11 mouse cellular contexts compared by ENCODE assay signal in genomic region chr2:61533131-61533530, GRCm38 (mm10). TPM values are rescaled to one million over a fixed set of nuclear protein-coding genes. Genes with fewer than 3 reads are reported as not detected.
DNase-seq lines count a peak whose midpoint lies in the region; ATAC-seq and TF ChIP-seq lines count a peak whose summit lies in the region.
"Had no signal": no experiment of that assay in that cellular context is flagged by ENCODE, and none has a peak within 500 bp of the region (broad histone marks: within the 10 kb centered on the region; RNA-seq: fewer than 3 reads in every experiment).

No protein-coding gene starts in this region.

- no peak for TF ChIP-seq POLR2A in kidney, adult 2 months (IDR thresholded peaks at IDR 0.05; ENCODE audit: low read depth, low read length)

- no peaks in the 10 kb centered on the region for H3K27me3 ChIP-seq in kidney, adult 2 months (replicated peaks; ENCODE audit: control insufficient read depth, insufficient read depth, low read length)
- H3K27me3 ChIP-seq in kidney, embryonic 15.5 days, result no peaks in the 10 kb centered on the region

- no peaks in the 10 kb centered on the region for H3K9me3 ChIP-seq in kidney, embryonic 15.5 days (replicated peaks)
- H3K9me3 ChIP-seq: G1E; megakaryocyte, embryonic 14.5 days had no signal

- H3K9ac ChIP-seq in kidney, embryonic 15.5 days, result no peak overlapping the region

- WGBS in kidney, adult 2 months, result 57% methylated on average over 2 of the region's 2 CpGs
- 64% methylated on average over 2 of the region's 2 CpGs for WGBS in kidney, embryonic 15.5 days

- no peak for TF ChIP-seq CTCF in kidney, adult 2 months (conservative IDR thresholded peaks at IDR 0.05; ENCODE audit: insufficient read depth, insufficient read length, low read depth, low read length)

- no peak overlapping the region for H3K4me3 ChIP-seq in kidney, adult 2 months (ENCODE audit: insufficient read depth, low read depth, low read length)
- H3K4me3 ChIP-seq in kidney, embryonic 15.5 days (replicated peaks), result no peak overlapping the region
- H3K4me3 ChIP-seq: erythroblast, embryonic 14.5 days; megakaryocyte, embryonic 14.5 days had no signal

- no peak overlapping the region for H3K27ac ChIP-seq in kidney, adult 2 months (ENCODE audit: insufficient read depth, low read depth, low read length)
- no peak overlapping the region for H3K27ac ChIP-seq in kidney, embryonic 15.5 days

- no peaks in the 10 kb centered on the region for H3K36me3 ChIP-seq in kidney, adult 2 months (ENCODE audit: control insufficient read depth, insufficient read depth, low read length)
- H3K36me3 ChIP-seq in kidney, embryonic 15.5 days, result no peaks in the 10 kb centered on the region
- H3K36me3 ChIP-seq: G1E had no signal

- ATAC-seq in kidney, embryonic 15.5 days (replicated peaks; ENCODE audit: low FRiP score), result no peak
- ATAC-seq in megakaryocyte, adult 5-6 weeks (ENCODE audit: poor library complexity, severe bottlenecking), result no peak

- H3K4me1 ChIP-seq in kidney, adult 2 months (ENCODE audit: control insufficient read depth, insufficient read depth, low read length), result no peaks in the 10 kb centered on the region
- no peaks in the 10 kb centered on the region for H3K4me1 ChIP-seq in kidney, embryonic 15.5 days
- H3K4me1 ChIP-seq: megakaryocyte, embryonic 14.5 days had no signal

- peak; percentile 12 for DNase-seq in kidney, adult 2 months
- DNase-seq in cerebellum, adult 11 months, result peak; percentile 26
- peak; percentile 46 to 56 for DNase-seq in gastrocnemius, adult 8-10 months (ENCODE audit: low spot score in 2 of 2)
- peak; percentile 45 for DNase-seq in layer of hippocampus, adult 9-10 months (ENCODE audit: low spot score)
- peak; percentile 15 for DNase-seq in ovary, postnatal 14 days (ENCODE audit: low spot score)
- DNase-seq in MN1 (ENCODE audit: low spot score), result no peak

- no peak overlapping the region for H3K4me2 ChIP-seq in kidney, embryonic 15.5 days

RNA-seq across cellular contexts. Expression of gene Tank, which starts 45.3 kb away (rescaled TPM):
- polyA plus RNA-seq in kidney, adult 2 months (2012; rRNA removed), result 4.5 and 6.4 TPM in 2 replicates
- polyA plus RNA-seq in kidney, embryonic 15.5 days (2015; fragmentation: Nextera tagmentation; extraction: Ambion mirVana), result 26.3 and 27.5 TPM in 2 replicates
- total RNA-seq in gastrocnemius, adult 8-10 months (2022), result 10 to 100 TPM; 14.3 to 20.7 (median 17.4) TPM
- 146 and 167 TPM in 2 replicates for total RNA-seq in megakaryocyte, adult 5-6 weeks (2015)
- 112 and 113 TPM in 2 replicates for total RNA-seq in megakaryocyte, adult 5-6 weeks (2017)

Comparison
In these comparisons a context has a peak if more than half of its experiments do, and no peak if none do; other contexts are left out.
1. RNA of gene Tank, which starts 45.3 kb away (total RNA-seq): 112 to 167 TPM in megakaryocyte, adult 5-6 weeks; 14.3 to 20.7 TPM in gastrocnemius, adult 8-10 months; every median in the first group is over 4 times any median in the second.